Mouse (Mus musculus): ENCODE data around the gene Gm44503. TPM values are rescaled to one million over a fixed set of nuclear protein-coding genes. Genes with fewer than 3 reads are reported as not detected.
A peak's percentile ranks its signal among the peaks of the same experiment; 100 is the strongest.

The Gm44503 gene
- polyA plus RNA-seq, 1 experiment from 2014 or later: not detected

- 89% methylated on average over 2 of the region's 2 CpGs for WGBS
- Histone ChIP-seq H3K4me3 (ENCODE audit: low read length) (no peak overlapping the region), H3K9ac (ENCODE audit: low read depth, low read length) (no peak overlapping the region), H3K9me3 (ENCODE audit: control insufficient read depth, low read length) (no peaks in the 10 kb centered on the region), H3K4me2 (replicated peaks; ENCODE audit: low read depth, low read length) (no peak overlapping the region), H3K4me1 (ENCODE audit: control insufficient read depth, insufficient read depth, low read length) (peaks cover 14% of the 10 kb centered on the region; the same call in 1 of the 2 replicates), H3K36me3 (ENCODE audit: control insufficient read depth, insufficient read depth, low read length) (no peaks in the 10 kb centered on the region), H3K27me3 (ENCODE audit: control insufficient read depth, insufficient read depth, low read length) (no peaks in the 10 kb centered on the region), H3K27ac (ENCODE audit: low read depth, low read length) (no peak overlapping the region)
- ATAC-seq (ENCODE audit: low FRiP score, low TSS enrichment): no peak
These were observed 89.3 kb downstream of the Gm44503 start for GRCm38 (mm10) chr9:73047906-73048305.

GRCm38 (mm10) chr9:73048927-73049326 lies 90.3 kb downstream of the Gm44503 start:
- Histone ChIP-seq H3K36me3 (ENCODE audit: control insufficient read depth, insufficient read depth, low read length) (no peaks in the 10 kb centered on the region), H3K9me3 (ENCODE audit: control insufficient read depth, low read length) (no peaks in the 10 kb centered on the region), H3K27me3 (ENCODE audit: control insufficient read depth, insufficient read depth, low read length) (no peaks in the 10 kb centered on the region), H3K4me2 (replicated peaks; ENCODE audit: low read depth, low read length) (no peak overlapping the region), H3K4me1 (ENCODE audit: control insufficient read depth, insufficient read depth, low read length) (peaks cover 14% of the 10 kb centered on the region; the same call in 1 of the 2 replicates), H3K9ac (ENCODE audit: low read depth, low read length) (no peak overlapping the region), H3K4me3 (ENCODE audit: low read length) (no peak overlapping the region), H3K27ac (ENCODE audit: low read depth, low read length) (no peak overlapping the region)
- 26% methylated on average over 4 of the region's 4 CpGs for WGBS
- no peak for ATAC-seq (ENCODE audit: low FRiP score, low TSS enrichment)

DNA sequence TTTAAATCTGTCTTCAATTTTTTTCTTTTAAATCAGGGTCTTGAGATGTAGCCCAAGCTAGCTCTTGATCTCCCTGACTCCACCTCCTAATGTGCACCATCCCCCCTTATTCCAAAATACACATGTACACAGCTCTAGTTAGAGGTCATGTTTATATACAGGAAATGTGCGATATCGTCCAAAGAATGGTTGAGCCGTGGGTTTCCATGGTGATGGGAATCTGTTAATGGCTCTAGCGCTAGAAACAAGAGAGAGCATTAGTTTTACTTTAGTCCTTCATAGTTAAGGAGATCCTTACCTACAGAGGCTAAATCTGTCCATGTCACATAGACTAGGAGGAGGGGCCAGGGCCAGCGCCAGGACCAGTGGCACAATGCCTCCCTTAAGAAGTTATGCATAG lies 91.2 kb downstream of the Gm44503 start:
- no peak for ATAC-seq (ENCODE audit: low FRiP score, low TSS enrichment)
- Histone ChIP-seq H3K9ac (ENCODE audit: low read depth, low read length) (no peak overlapping the region), H3K27me3 (ENCODE audit: control insufficient read depth, insufficient read depth, low read length) (no peaks in the 10 kb centered on the region), H3K4me2 (replicated peaks; ENCODE audit: low read depth, low read length) (no peak overlapping the region), H3K36me3 (ENCODE audit: control insufficient read depth, insufficient read depth, low read length) (no peaks in the 10 kb centered on the region), H3K4me3 (ENCODE audit: low read length) (no peak overlapping the region), H3K9me3 (ENCODE audit: control insufficient read depth, low read length) (no peaks in the 10 kb centered on the region), H3K4me1 (ENCODE audit: control insufficient read depth, insufficient read depth, low read length) (peaks cover 9% of the 10 kb centered on the region; the same call in 1 of the 2 replicates), H3K27ac (ENCODE audit: low read depth, low read length) (no peak overlapping the region)
- 66% methylated on average over 5 of the region's 5 CpGs for WGBS

DNA sequence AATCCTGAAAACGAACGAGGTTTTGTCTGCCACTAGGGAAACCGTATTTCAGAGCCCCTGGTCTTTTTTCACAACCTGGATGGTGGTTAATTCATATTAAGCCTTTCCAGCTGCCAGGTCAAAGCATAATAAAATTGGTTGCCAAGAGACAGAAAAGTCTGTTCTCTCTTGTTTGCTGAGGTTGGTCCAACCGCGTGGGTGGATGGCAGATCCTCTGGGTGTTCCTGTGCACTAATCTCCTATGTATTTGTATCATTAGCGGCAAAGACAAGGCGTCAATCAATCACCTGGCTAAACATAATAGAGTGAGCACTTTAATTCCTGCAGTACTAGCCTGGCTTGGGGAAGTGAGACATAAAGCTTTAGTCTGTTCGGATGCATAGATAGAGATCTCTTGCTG lies 92.0 kb downstream of the Gm44503 start:
- no peak overlapping the region for H3K4me2 ChIP-seq (replicated peaks; ENCODE audit: low read depth, low read length)
- no peaks in the 10 kb centered on the region for H3K36me3 ChIP-seq (ENCODE audit: control insufficient read depth, insufficient read depth, low read length)
- no peaks in the 10 kb centered on the region for H3K9me3 ChIP-seq (ENCODE audit: control insufficient read depth, low read length)
- WGBS: 64% methylated on average over 8 of the region's 8 CpGs
- no peak overlapping the region for H3K9ac ChIP-seq (ENCODE audit: low read depth, low read length)
- H3K4me1 ChIP-seq (ENCODE audit: control insufficient read depth, insufficient read depth, low read length): peaks cover 4% of the 10 kb centered on the region; the same call in 1 of the 2 replicates
- H3K27me3 ChIP-seq (ENCODE audit: control insufficient read depth, insufficient read depth, low read length): no peaks in the 10 kb centered on the region
- H3K27ac ChIP-seq (ENCODE audit: low read depth, low read length): no peak overlapping the region
- no peak for ATAC-seq (ENCODE audit: low FRiP score, low TSS enrichment)
- H3K4me3 ChIP-seq (ENCODE audit: low read length): no peak overlapping the region

DNA sequence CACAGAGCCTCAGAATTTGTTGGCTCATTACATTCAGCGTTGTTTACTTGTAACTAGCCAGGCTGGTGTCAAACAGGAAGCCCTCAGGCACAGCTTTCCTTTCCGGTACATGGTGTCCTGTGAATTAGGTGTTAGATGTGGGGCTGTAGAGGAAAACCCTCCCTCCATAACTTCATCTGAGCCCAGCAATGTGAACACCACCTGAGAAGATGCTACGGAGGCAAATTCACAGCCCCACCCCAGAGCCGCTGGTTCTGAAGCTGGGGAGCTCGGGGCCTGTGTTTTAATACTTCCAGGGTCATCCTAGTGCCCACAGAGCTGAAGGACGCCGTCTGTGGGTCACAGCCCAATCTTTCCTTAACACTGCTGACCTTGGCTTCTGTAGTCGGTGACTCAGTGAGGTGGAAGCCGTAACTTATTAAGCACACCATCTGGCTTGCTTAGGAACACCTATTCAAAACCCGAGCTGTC lies 96.8 kb downstream of the Gm44503 start:
- no peak overlapping the region for H3K9ac ChIP-seq (ENCODE audit: low read depth, low read length)
- no peaks in the 10 kb centered on the region for H3K9me3 ChIP-seq (ENCODE audit: control insufficient read depth, low read length)
- 53% methylated on average over 10 of the region's 10 CpGs for WGBS
- no peak overlapping the region for H3K4me3 ChIP-seq (ENCODE audit: low read length)
- no peaks in the 10 kb centered on the region for H3K4me1 ChIP-seq (ENCODE audit: control insufficient read depth, insufficient read depth, low read length)
- H3K27ac ChIP-seq (ENCODE audit: low read depth, low read length): no peak overlapping the region
- ATAC-seq (ENCODE audit: low FRiP score, low TSS enrichment): no peak
- H3K36me3 ChIP-seq (ENCODE audit: control insufficient read depth, insufficient read depth, low read length): no peaks in the 10 kb centered on the region
- H3K27me3 ChIP-seq (ENCODE audit: control insufficient read depth, insufficient read depth, low read length): no peaks in the 10 kb centered on the region
- no peak overlapping the region for H3K4me2 ChIP-seq (replicated peaks; ENCODE audit: low read depth, low read length)

DNA sequence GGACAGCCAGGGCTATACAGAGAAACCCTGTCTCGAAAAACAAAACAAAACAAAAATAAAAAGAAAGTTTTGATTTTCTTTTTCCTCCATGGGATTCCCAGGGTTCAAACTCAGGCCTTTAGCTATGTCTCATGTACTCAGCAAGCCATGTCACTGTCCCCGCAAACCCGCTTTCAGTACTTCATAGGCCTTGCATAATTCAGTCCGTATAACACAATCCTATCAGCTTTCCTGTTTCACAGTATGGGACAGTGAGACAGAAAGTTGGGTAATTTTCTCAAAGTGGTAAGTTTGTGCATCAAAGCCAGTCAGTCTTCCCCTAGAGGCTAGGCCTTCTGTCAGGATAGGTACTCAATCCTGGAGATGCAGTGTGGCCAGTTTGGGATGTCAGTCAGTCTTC lies 100.6 kb downstream of the Gm44503 start:
- 89% methylated on average over 4 of the region's 4 CpGs for WGBS
- no peak for ATAC-seq (ENCODE audit: low FRiP score, low TSS enrichment)
- H3K9me3 ChIP-seq (ENCODE audit: control insufficient read depth, low read length): no peaks in the 10 kb centered on the region
- H3K4me1 ChIP-seq (ENCODE audit: control insufficient read depth, insufficient read depth, low read length): 0 out of 2 replicates have a peak, but pooled peaks cover 5% of the 10 kb centered on the region
- H3K27ac ChIP-seq (ENCODE audit: low read depth, low read length): no peak overlapping the region
- H3K4me2 ChIP-seq (replicated peaks; ENCODE audit: low read depth, low read length): no peak overlapping the region
- no peak overlapping the region for H3K4me3 ChIP-seq (ENCODE audit: low read length)
- no peak overlapping the region for H3K9ac ChIP-seq (ENCODE audit: low read depth, low read length)
- no peaks in the 10 kb centered on the region for H3K27me3 ChIP-seq (ENCODE audit: control insufficient read depth, insufficient read depth, low read length)
- H3K36me3 ChIP-seq (ENCODE audit: control insufficient read depth, insufficient read depth, low read length): no peaks in the 10 kb centered on the region

- Histone ChIP-seq H3K9me3 (ENCODE audit: control insufficient read depth, low read length) (no peaks in the 10 kb centered on the region), H3K9ac (ENCODE audit: low read depth, low read length) (peak overlapping the region; percentile 8; the same call in 1 of the 2 replicates), H3K27me3 (ENCODE audit: control insufficient read depth, insufficient read depth, low read length) (no peaks in the 10 kb centered on the region), H3K4me1 (ENCODE audit: control insufficient read depth, insufficient read depth, low read length) (peaks cover 20% of the 10 kb centered on the region; the same call in 1 of the 2 replicates), H3K36me3 (ENCODE audit: control insufficient read depth, insufficient read depth, low read length) (no peaks in the 10 kb centered on the region), H3K4me3 (ENCODE audit: low read length) (peak overlapping the region; percentile 10), H3K4me2 (replicated peaks; ENCODE audit: low read depth, low read length) (peak overlapping the region; percentile 37), H3K27ac (ENCODE audit: low read depth, low read length) (no peak overlapping the region; the same call in 1 of the 2 replicates)
- 11% methylated on average over 15 of the region's 15 CpGs for WGBS
- ATAC-seq (ENCODE audit: low FRiP score, low TSS enrichment): peak; percentile 51; the same call in 1 of the 2 replicates
These were observed 105.1 kb downstream of the Gm44503 start for GRCm38 (mm10) chr9:73063621-73064290.

Small RNA genes within 50 kb of the gene (microRNA-seq; reads per million reads assigned to microRNA genes)
- gene Gm27353: not detected

Other genes with a start within 250 kb of the Gm44503 start
- 3.4 and 4.6 TPM in 2 replicates for gene Prtg, start 152.0 kb upstream of the Gm44503 start, polyA plus RNA-seq (2014; fragmentation: Nextera tagmentation; extraction: Ambion mirVana)
- gene Pygo1, start 33.2 kb upstream of the Gm44503 start, polyA plus RNA-seq (2014; fragmentation: Nextera tagmentation; extraction: Ambion mirVana): 5.4 and 7.2 TPM in 2 replicates
- 1.8 and 2.1 TPM in 2 replicates for gene Dyx1c1, start 67 bp upstream of the Gm44503 start, polyA plus RNA-seq (2014; fragmentation: Nextera tagmentation; extraction: Ambion mirVana)
- 19.3 and 27.5 TPM in 2 replicates for gene Ccpg1os, start 26.5 kb downstream of the Gm44503 start, polyA plus RNA-seq (2014; fragmentation: Nextera tagmentation; extraction: Ambion mirVana)
- 17.1 and 29.7 TPM in 2 replicates for gene Ccpg1, start 26.6 kb downstream of the Gm44503 start, polyA plus RNA-seq (2014; fragmentation: Nextera tagmentation; extraction: Ambion mirVana)
- 12.7 and 18.9 TPM in 2 replicates for gene Pigb, start 81.5 kb downstream of the Gm44503 start, polyA plus RNA-seq (2014; fragmentation: Nextera tagmentation; extraction: Ambion mirVana)
- 1.2 and 1.3 TPM in 2 replicates for gene Rab27a, start 86.0 kb downstream of the Gm44503 start, polyA plus RNA-seq (2014; fragmentation: Nextera tagmentation; extraction: Ambion mirVana)
- gene Khdc3, start 143.0 kb downstream of the Gm44503 start, polyA plus RNA-seq (2014; fragmentation: Nextera tagmentation; extraction: Ambion mirVana): 0.14 TPM in 1 of 2 replicates, not detected in the other
- gene Gm20509, start 143.6 kb downstream of the Gm44503 start, polyA plus RNA-seq (2014; fragmentation: Nextera tagmentation; extraction: Ambion mirVana): not detected in 2 replicates
- 149 and 176 TPM in 2 replicates for gene Rsl24d1, start 154.6 kb downstream of the Gm44503 start, polyA plus RNA-seq (2014; fragmentation: Nextera tagmentation; extraction: Ambion mirVana)